Mouse (Mus musculus) liver, adult 2 months (tissue): Measurements from ENCODE around the gene Wnt9a. TPM values are rescaled to one million over a fixed set of nuclear protein-coding genes. Genes with fewer than 3 reads are reported as not detected.

ENCODE experiments used
- DNase-seq: peaks from one replicate; pipeline ENCODE4 v3.0.0-alpha.2; 2011; ENCODE audit warnings: low read depth, low spot score; ENCODE audit errors: extremely low read depth
- H3K27ac ChIP-seq: fragments of 200-500 bp; replicated peaks from 2 replicates; pipeline ENCODE4 v1.5.1; 2012; ENCODE audit warnings: low read depth, mild to moderate bottlenecking, control low read depth, inconsistent platforms, low read length; ENCODE audit not compliant: insufficient read depth
- H3K27me3 ChIP-seq: fragments of 200-500 bp; 2 replicates; pipeline ENCODE4 v1.6.1; 2012; ENCODE audit warnings: mild to moderate bottlenecking, moderate library complexity, low read length, inconsistent platforms; ENCODE audit not compliant: control insufficient read depth, insufficient read depth
- H3K36me3 ChIP-seq: fragments of 200-500 bp; 2 replicates; pipeline ENCODE4 v1.6.1; 2012; ENCODE audit warnings: low read length, inconsistent platforms; ENCODE audit not compliant: control insufficient read depth, insufficient read depth
- H3K4me1 ChIP-seq: fragments of 200-500 bp; 2 replicates; pipeline ENCODE4 v1.6.1; 2011; ENCODE audit warnings: low read length; ENCODE audit not compliant: control insufficient read depth, insufficient read depth
- H3K4me3 ChIP-seq: fragments of 200-500 bp; 2 replicates; pipeline ENCODE4 v1.5.1; 2011; ENCODE audit warnings: low read depth, mild to moderate bottlenecking, control low read depth, low read length, moderate library complexity; ENCODE audit not compliant: insufficient read depth
- H3K79me2 ChIP-seq: fragments of 200-500 bp; 2 replicates; pipeline ENCODE4 v1.6.1; 2012; ENCODE audit warnings: inconsistent platforms, mild to moderate bottlenecking, low read length, moderate library complexity; ENCODE audit not compliant: control insufficient read depth, insufficient read depth
- H3K9ac ChIP-seq: fragments of 200-500 bp; 2 replicates; pipeline ENCODE4 v1.6.1; 2012; ENCODE audit warnings: low read depth, mild to moderate bottlenecking, control low read depth, inconsistent platforms, low read length
- CTCF ChIP-seq: fragments of 200-500 bp; IDR thresholded peaks from 2 replicates; pipeline ENCODE4 v1.5.1; 2011; ENCODE audit warnings: low read depth, low read length, control low read depth
- POLR2A ChIP-seq: fragments of 200-500 bp; IDR thresholded peaks from 2 replicates; pipeline ENCODE4 v1.6.1; 2011; ENCODE audit warnings: low read length, control low read depth; ENCODE audit not compliant: insufficient read depth; ENCODE audit errors: extremely low read depth
- WGBS: fragments of 180-500 bp; shearing (Covaris S2); methylation state at CpG from one replicate; pipeline ENCODE4 v1.1.7; 2018; 5-methylcytosine and 5-hydroxymethylcytosine counted together
- polyA plus RNA-seq: library from polyadenylated mRNA; depleted of rRNA; stranded (reverse); fragments of >200 nt; gene quantifications from 2 replicates; pipeline ENCODE4 v1.2.3, GENCODE M21; 2012; rRNA removed
- total RNA-seq: library from RNA; depleted of rRNA; stranded (reverse); fragments of >200 nt; gene quantifications from 2 replicates; pipeline ENCODE4 v1.2.3, GENCODE M21; 2014; rRNA removed

Wnt9a gene
- total RNA-seq (0.13 and 0.37 TPM in 2 replicates), polyA plus RNA-seq (0.46 TPM in 2 replicates)

DNA sequence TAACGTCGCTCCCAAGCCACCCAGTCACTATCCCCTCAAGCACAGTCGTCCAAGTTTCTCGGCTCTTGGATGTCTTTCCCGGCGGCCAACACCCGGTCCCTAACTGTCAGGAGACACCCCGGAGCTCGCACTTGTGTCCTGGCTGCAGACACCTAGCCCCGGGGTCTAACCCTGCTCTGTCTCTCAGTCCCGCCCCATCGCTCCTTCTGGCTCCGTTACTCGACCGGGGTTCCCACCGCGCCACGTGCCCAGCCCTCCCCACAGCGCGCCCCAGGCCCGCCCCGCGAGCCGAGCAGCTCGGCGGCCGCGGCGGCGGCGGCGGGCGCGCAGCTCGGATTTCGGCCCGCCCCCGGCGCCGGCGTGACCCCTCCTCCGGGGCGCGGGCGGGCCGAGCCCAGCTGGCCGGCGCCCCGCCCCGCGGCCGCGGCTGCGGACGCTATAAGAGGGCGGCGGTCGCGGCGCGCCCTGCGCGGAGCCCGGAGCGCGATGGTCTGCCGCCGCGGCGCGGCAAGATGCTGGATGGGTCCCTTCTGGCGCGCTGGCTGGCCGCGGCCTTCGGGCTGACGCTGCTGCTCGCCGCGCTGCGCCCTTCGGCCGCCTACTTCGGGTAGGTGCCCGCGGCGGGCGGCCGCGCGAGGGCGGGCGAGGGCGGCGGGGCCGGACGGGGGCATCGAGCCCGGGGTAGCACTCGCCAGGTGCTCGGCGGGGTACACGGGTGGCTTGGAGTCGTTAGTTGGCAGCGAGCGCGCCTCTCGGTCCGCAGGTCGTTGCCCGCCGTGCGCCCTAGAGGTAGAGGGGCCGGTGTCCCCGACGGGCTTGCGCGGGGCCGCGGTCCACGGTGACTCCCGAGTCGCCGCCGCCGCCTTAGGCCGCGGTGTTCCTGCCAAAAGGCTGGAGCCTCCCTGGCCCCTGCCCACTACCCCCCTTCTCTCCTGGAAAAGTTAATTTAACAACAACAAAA, at the start of gene Wnt9a:
Gene Wnt9a (plus strand): TSS at position 468 of the 961 bp plus-strand sequence.
- peaks cover 2% of the 10 kb centered on the region; the same call in 1 of the 2 replicates for H3K4me1 ChIP-seq
- TF ChIP-seq POLR2A (peak; percentile 60; the same call in 1 of the 2 replicates), CTCF (no peak)
- H3K9ac ChIP-seq: peak within 1 kb of the TSS; percentile 86
- H3K27me3 ChIP-seq: no peaks in the 10 kb centered on the region
- no peaks in the 10 kb centered on the region for H3K79me2 ChIP-seq
- DNase-seq: peak; percentile 9
- 4% methylated on average over 124 of the region's 128 CpGs for WGBS
- no peak within 1 kb of the TSS for H3K27ac ChIP-seq
- H3K36me3 ChIP-seq: no peaks in the 10 kb centered on the region
- peak within 1 kb of the TSS; percentile 80 for H3K4me3 ChIP-seq

GRCm38 (mm10) chr11:59259647-59260046, 47.1 kb upstream of the Wnt9a start:
- peaks cover 15% of the 10 kb centered on the region for H3K27me3 ChIP-seq
- no peak for DNase-seq
- no peak overlapping the region for H3K27ac ChIP-seq
- H3K9ac ChIP-seq: no peak overlapping the region
- 87% methylated on average over 7 of the region's 7 CpGs for WGBS
- no peaks in the 10 kb centered on the region for H3K4me1 ChIP-seq
- H3K4me3 ChIP-seq: no peak overlapping the region
- no peaks in the 10 kb centered on the region for H3K36me3 ChIP-seq
- H3K79me2 ChIP-seq: no peaks in the 10 kb centered on the region
- TF ChIP-seq POLR2A (no peak), CTCF (no peak)

DNA sequence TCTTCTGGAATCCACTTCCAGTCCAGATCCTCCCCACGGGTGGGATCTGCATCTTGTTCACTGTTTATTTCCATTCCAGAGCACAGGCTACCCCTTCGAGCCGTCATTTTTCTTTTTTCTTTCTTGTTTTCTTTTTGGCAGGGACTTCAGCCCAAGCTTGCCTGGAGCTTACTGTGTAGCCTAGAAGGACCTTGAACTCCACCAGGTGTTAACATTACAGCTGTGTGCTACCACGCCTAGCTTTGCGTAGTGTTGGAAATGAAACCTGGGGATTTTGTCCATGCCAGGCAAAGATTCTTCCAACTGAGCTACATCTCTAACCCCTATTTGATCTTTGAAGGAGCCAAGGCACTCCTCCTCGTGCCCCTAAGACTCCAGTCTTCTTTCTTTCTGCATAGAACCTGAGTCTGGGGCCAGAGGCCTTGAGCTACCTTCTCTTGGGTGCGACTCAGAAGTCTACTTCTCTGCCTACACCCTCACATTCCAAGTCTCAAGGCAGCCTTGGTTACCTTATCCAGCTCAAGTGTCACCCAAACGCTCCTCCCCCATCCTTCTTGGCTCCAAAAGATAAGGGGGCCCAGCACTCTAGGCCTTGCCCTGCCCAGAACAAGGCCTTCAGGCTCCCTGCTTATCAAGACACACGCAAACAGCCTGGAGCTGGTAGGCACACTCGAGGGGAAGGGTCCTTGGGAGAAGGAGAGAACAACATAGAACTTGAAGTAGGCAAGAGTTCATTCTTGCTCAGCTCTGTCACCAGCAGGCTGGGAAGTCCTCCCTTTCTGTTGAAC, 45.8 kb upstream of the Wnt9a start:
- no peaks in the 10 kb centered on the region for H3K36me3 ChIP-seq
- no peaks in the 10 kb centered on the region for H3K4me1 ChIP-seq
- WGBS: 71% methylated on average over 10 of the region's 10 CpGs
- no peak for DNase-seq
- H3K4me3 ChIP-seq: no peak overlapping the region
- H3K79me2 ChIP-seq: no peaks in the 10 kb centered on the region
- H3K27ac ChIP-seq: no peak overlapping the region
- no peak for TF ChIP-seq POLR2A
- peaks cover 18% of the 10 kb centered on the region for H3K27me3 ChIP-seq
- no peak overlapping the region for H3K9ac ChIP-seq

DNA sequence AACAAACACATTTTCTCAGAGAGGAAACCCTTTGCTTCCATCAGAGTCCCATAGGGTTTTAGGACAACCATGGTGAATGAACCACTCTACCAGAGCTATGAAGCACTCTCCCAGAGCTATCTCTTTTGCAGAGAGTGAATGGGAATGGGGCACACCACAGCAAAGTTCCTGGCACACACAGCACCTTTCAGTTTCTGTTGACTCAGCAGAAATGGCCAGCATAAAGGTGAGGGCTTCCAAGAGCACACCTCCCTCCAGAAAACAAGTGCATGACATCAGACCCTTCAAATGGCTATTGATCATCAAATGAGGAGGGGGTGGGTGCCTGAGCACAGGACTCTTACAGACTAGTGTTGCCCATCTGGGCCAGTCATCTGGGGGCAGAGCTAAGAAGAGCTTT, 44.4 kb upstream of the Wnt9a start:
- DNase-seq: no peak
- Histone ChIP-seq H3K4me3 (no peak overlapping the region), H3K79me2 (no peaks in the 10 kb centered on the region), H3K27me3 (peaks cover 18% of the 10 kb centered on the region), H3K36me3 (no peaks in the 10 kb centered on the region), H3K4me1 (no peaks in the 10 kb centered on the region), H3K9ac (no peak overlapping the region), H3K27ac (no peak overlapping the region)
- TF ChIP-seq CTCF (no peak), POLR2A (no peak)

- no peak for TF ChIP-seq POLR2A
- no peak for TF ChIP-seq CTCF
- peak overlapping the region; percentile 40; the same call in 1 of the 2 replicates for H3K4me3 ChIP-seq
- no peaks in the 10 kb centered on the region for H3K36me3 ChIP-seq
- peak overlapping the region; percentile 25; the same call in 1 of the 2 replicates for H3K9ac ChIP-seq
- no peaks in the 10 kb centered on the region for H3K79me2 ChIP-seq
- DNase-seq: no peak
- 3% methylated on average over 56 of the region's 56 CpGs for WGBS
- peaks cover 18% of the 10 kb centered on the region for H3K27me3 ChIP-seq
- H3K27ac ChIP-seq: no peak overlapping the region
- H3K4me1 ChIP-seq: no peaks in the 10 kb centered on the region
Observed at GRCm38 (mm10) chr11:59263870-59264563, 42.7 kb upstream of the Wnt9a start.
